Mouse (Mus musculus): ENCODE data around the gene Poldip2. TPM values are rescaled to one million over a fixed set of nuclear protein-coding genes. Genes with fewer than 3 reads are reported as not detected.
"Not testable (repeated sequence)": the region's sequence is repeated elsewhere in the genome, so short reads cannot be mapped to it uniquely, and the experiment has no call there.

Poldip2 gene
- polyA plus RNA-seq, 1 experiment from 2014 or later = 65.8 TPM

DNA sequence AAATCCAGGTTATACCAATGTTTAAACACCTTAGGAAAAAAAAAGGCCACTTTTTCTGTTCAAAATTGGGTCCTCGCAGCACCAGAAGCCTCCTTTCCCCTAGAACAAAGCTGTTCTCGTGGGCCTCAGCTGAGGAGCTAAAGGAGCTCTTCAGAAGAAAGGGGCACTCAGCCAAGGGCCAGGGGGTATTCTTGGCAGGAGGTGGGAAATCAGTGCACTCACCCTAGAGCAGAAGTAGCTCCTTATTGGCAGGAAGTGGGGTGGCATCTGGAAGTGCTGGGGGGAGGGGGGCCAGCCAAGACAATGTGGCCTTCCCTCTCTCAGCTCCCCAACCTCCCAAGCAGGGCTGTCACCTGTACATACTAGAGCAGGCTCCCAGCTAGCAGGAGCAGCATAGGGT lies 12.8 kb downstream of the Poldip2 start:
- ATAC-seq = no peak
- H3K4me1 ChIP-seq (replicated peaks; ENCODE audit: control insufficient read depth, insufficient read depth, low read length) = no peaks in the 10 kb centered on the region
- no peak overlapping the region for H3K9ac ChIP-seq (ENCODE audit: low read depth, low read length)
- no peak for TF ChIP-seq CTCF (IDR thresholded peaks at IDR 0.05; ENCODE audit: low read depth)
- H3K27ac ChIP-seq (ENCODE audit: low read depth, low read length) = no peak overlapping the region
- no peak overlapping the region for H3K4me2 ChIP-seq (replicated peaks; ENCODE audit: low read depth)
- no peaks in the 10 kb centered on the region for H3K27me3 ChIP-seq (replicated peaks; ENCODE audit: control insufficient read depth, insufficient read depth, low read length)
- WGBS = 76% methylated on average over 2 of the region's 2 CpGs
- no peak overlapping the region for H3K4me3 ChIP-seq (ENCODE audit: low read depth, low read length)
- H3K9me3 ChIP-seq (ENCODE audit: control insufficient read depth) = no peaks in the 10 kb centered on the region
- H3K36me3 ChIP-seq (ENCODE audit: control insufficient read depth, insufficient read depth) = peaks cover 91% of the 10 kb centered on the region

DNA sequence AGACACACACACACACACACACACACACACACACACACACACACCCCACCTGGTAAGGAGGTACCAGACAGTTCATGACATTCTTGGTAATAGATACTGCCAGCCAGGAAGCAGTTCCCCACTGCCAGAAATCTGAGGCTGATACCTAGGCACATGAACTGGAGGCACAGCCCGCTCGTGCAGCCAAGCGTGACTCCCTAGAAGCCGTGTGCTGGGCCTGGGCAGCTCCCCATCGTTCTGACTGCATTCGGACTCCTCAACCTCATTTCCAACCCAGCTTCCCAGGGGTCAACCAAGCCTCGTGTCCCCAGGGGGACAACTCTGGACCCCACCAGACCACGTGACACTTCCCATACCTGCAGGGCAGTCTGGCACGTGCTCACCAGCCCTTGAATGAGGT lies 16.7 kb downstream of the Poldip2 start:
- Histone ChIP-seq H3K9ac (ENCODE audit: low read depth, low read length) (no peak overlapping the region), H3K4me2 (replicated peaks; ENCODE audit: low read depth) (no peak overlapping the region), H3K9me3 (ENCODE audit: control insufficient read depth) (no peaks in the 10 kb centered on the region), H3K36me3 (ENCODE audit: control insufficient read depth, insufficient read depth) (peaks cover 72% of the 10 kb centered on the region), H3K4me3 (ENCODE audit: low read depth, low read length) (no peak overlapping the region), H3K4me1 (replicated peaks; ENCODE audit: control insufficient read depth, insufficient read depth, low read length) (no peaks in the 10 kb centered on the region), H3K27me3 (replicated peaks; ENCODE audit: control insufficient read depth, insufficient read depth, low read length) (no peaks in the 10 kb centered on the region), H3K27ac (ENCODE audit: low read depth, low read length) (no peak overlapping the region)
- no peak for TF ChIP-seq CTCF (IDR thresholded peaks at IDR 0.05; ENCODE audit: low read depth)
- WGBS = 92% methylated on average over 9 of the region's 9 CpGs
- no peak for ATAC-seq

DNA sequence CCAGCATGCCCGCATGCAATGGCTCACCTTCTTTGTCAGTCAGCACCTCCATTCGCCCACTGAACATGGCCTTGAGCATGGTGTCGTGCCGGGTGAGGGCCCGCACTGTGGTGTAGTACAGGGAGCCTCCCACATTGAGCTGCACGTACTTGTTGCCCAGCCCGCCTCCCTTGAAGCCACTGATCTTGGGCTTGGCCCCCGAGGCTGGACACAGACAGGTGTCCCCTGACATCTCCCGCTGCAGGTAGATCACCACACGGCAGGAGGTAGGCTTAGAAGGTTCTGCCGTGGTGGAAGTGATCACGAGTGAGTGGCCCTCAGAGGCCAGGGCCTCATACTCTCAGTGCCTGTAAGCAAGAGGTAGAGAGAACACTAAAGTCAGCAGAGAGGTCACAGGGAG lies 18.0 kb downstream of the Poldip2 start:
- 92% methylated on average over 12 of the region's 12 CpGs for WGBS
- Histone ChIP-seq H3K27ac (ENCODE audit: low read depth, low read length) (no peak overlapping the region), H3K4me2 (replicated peaks; ENCODE audit: low read depth) (no peak overlapping the region), H3K9ac (ENCODE audit: low read depth, low read length) (no peak overlapping the region), H3K27me3 (replicated peaks; ENCODE audit: control insufficient read depth, insufficient read depth, low read length) (no peaks in the 10 kb centered on the region), H3K4me3 (ENCODE audit: low read depth, low read length) (no peak overlapping the region), H3K36me3 (ENCODE audit: control insufficient read depth, insufficient read depth) (peaks cover 60% of the 10 kb centered on the region), H3K9me3 (ENCODE audit: control insufficient read depth) (no peaks in the 10 kb centered on the region), H3K4me1 (replicated peaks; ENCODE audit: control insufficient read depth, insufficient read depth, low read length) (0 out of 2 replicates have a peak, but pooled peaks cover 6% of the 10 kb centered on the region)
- no peak for TF ChIP-seq CTCF (IDR thresholded peaks at IDR 0.05; ENCODE audit: low read depth)
- no peak for ATAC-seq

DNA sequence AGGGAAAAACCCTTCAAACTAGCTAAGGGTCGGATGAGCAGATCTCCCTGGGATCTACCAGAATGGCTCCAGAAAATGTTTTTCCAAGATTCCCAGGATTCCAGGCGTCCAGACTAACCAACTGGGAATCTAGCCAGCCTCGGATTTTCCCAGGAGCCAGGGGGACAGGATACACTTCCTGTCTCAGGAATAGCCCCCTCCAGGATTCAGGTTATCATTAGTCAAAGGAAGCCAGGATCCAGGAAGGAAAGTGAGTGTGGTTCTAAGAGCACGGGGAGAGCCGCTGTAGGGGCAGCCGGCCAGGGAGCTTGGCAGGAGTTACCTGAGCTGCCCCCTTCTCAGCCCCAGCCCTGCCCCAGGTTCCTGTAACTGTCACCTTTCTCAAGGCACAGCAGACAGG lies 19.1 kb downstream of the Poldip2 start:
- peaks cover 49% of the 10 kb centered on the region for H3K36me3 ChIP-seq (ENCODE audit: control insufficient read depth, insufficient read depth)
- no peaks in the 10 kb centered on the region for H3K9me3 ChIP-seq (ENCODE audit: control insufficient read depth)
- 0 out of 2 replicates have a peak, but pooled peaks cover 8% of the 10 kb centered on the region for H3K4me1 ChIP-seq (replicated peaks; ENCODE audit: control insufficient read depth, insufficient read depth, low read length)
- H3K4me2 ChIP-seq (replicated peaks; ENCODE audit: low read depth) = no peak overlapping the region
- H3K4me3 ChIP-seq (ENCODE audit: low read depth, low read length) = no peak overlapping the region
- H3K9ac ChIP-seq (ENCODE audit: low read depth, low read length) = no peak overlapping the region
- TF ChIP-seq CTCF (IDR thresholded peaks at IDR 0.05; ENCODE audit: low read depth) = no peak
- no peak overlapping the region for H3K27ac ChIP-seq (ENCODE audit: low read depth, low read length)
- no peak for ATAC-seq
- WGBS = 66% methylated on average over 6 of the region's 6 CpGs
- no peaks in the 10 kb centered on the region for H3K27me3 ChIP-seq (replicated peaks; ENCODE audit: control insufficient read depth, insufficient read depth, low read length)

DNA sequence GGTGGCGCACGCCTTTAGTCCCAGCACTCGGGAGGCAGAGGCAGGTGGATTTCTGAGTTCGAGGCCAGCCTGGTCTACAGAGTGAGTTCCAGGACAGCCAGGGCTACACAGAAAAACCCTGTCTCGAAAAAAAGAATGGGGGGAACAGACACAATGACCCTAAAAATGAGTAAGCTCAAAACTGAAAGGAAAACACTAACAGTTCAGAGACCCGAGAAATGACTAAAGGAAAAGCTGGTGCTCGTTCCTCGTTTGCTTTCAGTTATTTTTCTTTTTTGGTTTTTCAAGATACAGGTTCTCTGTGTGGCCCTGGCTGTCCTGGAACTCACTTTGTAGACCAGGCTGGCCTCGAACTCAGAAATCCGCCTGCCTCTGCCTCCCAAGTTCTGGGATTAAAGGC lies 19.5 kb downstream of the Poldip2 start:
- H3K9me3 ChIP-seq (ENCODE audit: control insufficient read depth); H3K4me1 ChIP-seq (replicated peaks; ENCODE audit: control insufficient read depth, insufficient read depth, low read length); H3K27me3 ChIP-seq (replicated peaks; ENCODE audit: control insufficient read depth, insufficient read depth, low read length); ATAC-seq; H3K4me3 ChIP-seq (ENCODE audit: low read depth, low read length); H3K27ac ChIP-seq (ENCODE audit: low read depth, low read length); H3K9ac ChIP-seq (ENCODE audit: low read depth, low read length); H3K4me2 ChIP-seq (replicated peaks; ENCODE audit: low read depth): not testable (repeated sequence)
- WGBS = 86% methylated on average over 10 of the region's 10 CpGs
- H3K36me3 ChIP-seq (ENCODE audit: control insufficient read depth, insufficient read depth) = peaks cover 45% of the 10 kb centered on the region

DNA sequence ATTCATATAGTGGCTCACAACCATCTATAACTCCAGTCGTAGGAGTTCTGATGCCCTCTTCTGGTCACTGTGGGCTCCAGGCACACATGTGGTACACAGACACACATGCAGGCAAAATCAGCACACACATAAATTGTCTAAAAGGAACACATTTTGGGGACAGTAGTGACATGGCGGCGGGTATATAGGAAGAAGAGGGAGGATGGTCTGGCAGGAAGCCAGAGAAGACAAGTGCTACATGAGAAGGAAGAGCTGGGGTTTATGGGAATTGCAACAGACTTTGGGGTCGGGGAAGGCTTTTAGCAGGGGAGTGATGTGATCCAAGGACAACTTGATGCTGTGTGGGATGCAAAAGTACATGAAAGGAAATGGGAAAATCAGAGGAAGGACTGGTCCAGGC lies 22.5 kb downstream of the Poldip2 start:
- H3K4me3 ChIP-seq (ENCODE audit: low read depth, low read length) = peak overlapping the region; percentile 85
- no peaks in the 10 kb centered on the region for H3K27me3 ChIP-seq (replicated peaks; ENCODE audit: control insufficient read depth, insufficient read depth, low read length)
- H3K36me3 ChIP-seq (ENCODE audit: control insufficient read depth, insufficient read depth) = peaks cover 30% of the 10 kb centered on the region
- TF ChIP-seq CTCF (IDR thresholded peaks at IDR 0.05; ENCODE audit: low read depth) = peak; percentile 46
- 0 out of 2 replicates have a peak overlapping the region, but pooled peaks have one; percentile 64 for H3K9ac ChIP-seq (ENCODE audit: low read depth, low read length)
- 0 out of 2 replicates have a peak overlapping the region, but pooled peaks have one; percentile 97 for H3K27ac ChIP-seq (ENCODE audit: low read depth, low read length)
- no peaks in the 10 kb centered on the region for H3K9me3 ChIP-seq (ENCODE audit: control insufficient read depth)
- 79% methylated on average over 4 of the region's 4 CpGs for WGBS
- ATAC-seq = no peak
- H3K4me2 ChIP-seq (replicated peaks; ENCODE audit: low read depth) = peak overlapping the region; percentile 75
- H3K4me1 ChIP-seq (replicated peaks; ENCODE audit: control insufficient read depth, insufficient read depth, low read length) = peaks cover 12% of the 10 kb centered on the region
